Mouse (Mus musculus) neural tube, embryonic 15.5 days (tissue): Measurements from ENCODE around the gene Gm13723. TPM values are rescaled to one million over a fixed set of nuclear protein-coding genes. Genes with fewer than 3 reads are reported as not detected.

ENCODE experiments used
- ATAC-seq: fragments of 200-750 bp; cut with Nextera tagmentation; 2 replicates; pipeline ENCODE4 v1.8.0; 2017; ENCODE audit warnings: mild to moderate bottlenecking, moderate TSS enrichment, moderate library complexity; ENCODE audit not compliant: low FRiP score
- H3K27ac ChIP-seq: fragments of 300-500 bp; sonication (generic); replicated peaks from 2 replicates; pipeline ENCODE4 v1.5.1; 2015; ENCODE audit warnings: mild to moderate bottlenecking, inconsistent platforms
- H3K27me3 ChIP-seq: fragments of 300-500 bp; sonication (generic); replicated peaks from 2 replicates; pipeline ENCODE4 v1.6.1; 2015; ENCODE audit warnings: inconsistent platforms
- H3K36me3 ChIP-seq: fragments of 300-500 bp; sonication (generic); 2 replicates; pipeline ENCODE4 v1.6.1; 2015; ENCODE audit warnings: inconsistent platforms
- H3K4me1 ChIP-seq: fragments of 300-500 bp; sonication (generic); 2 replicates; pipeline ENCODE4 v1.6.1; 2015; ENCODE audit warnings: inconsistent platforms
- H3K4me2 ChIP-seq: fragments of 300-500 bp; sonication (generic); 2 replicates; pipeline ENCODE4 v1.6.1; 2015; ENCODE audit warnings: inconsistent platforms, mild to moderate bottlenecking, moderate library complexity
- H3K4me3 ChIP-seq: fragments of 300-500 bp; sonication (generic); replicated peaks from 2 replicates; pipeline ENCODE4 v1.5.1; 2015; ENCODE audit warnings: mild to moderate bottlenecking, inconsistent platforms
- H3K9ac ChIP-seq: fragments of 300-500 bp; sonication (generic); replicated peaks from 2 replicates; pipeline ENCODE4 v1.6.1; 2015; ENCODE audit warnings: mild to moderate bottlenecking, inconsistent platforms
- H3K9me3 ChIP-seq: fragments of 300-500 bp; sonication (generic); replicated peaks from 2 replicates; pipeline ENCODE4 v1.6.1; 2016; ENCODE audit warnings: inconsistent platforms
- WGBS: fragments of 180-500 bp; shearing (Covaris S2); methylation state at CpG from one replicate; pipeline ENCODE4 v1.1.7; 2015; ENCODE audit warnings: mixed read lengths; 5-methylcytosine and 5-hydroxymethylcytosine counted together
- polyA plus RNA-seq: library from polyadenylated mRNA; unstranded; fragments of >200 nt; fragmentation: Nextera tagmentation; extraction: Ambion mirVana; gene quantifications from 2 replicates; pipeline ENCODE4 v1.2.1, GENCODE M21; 2015

Gene Gm13723
- not detected in 2 replicates for polyA plus RNA-seq

DNA sequence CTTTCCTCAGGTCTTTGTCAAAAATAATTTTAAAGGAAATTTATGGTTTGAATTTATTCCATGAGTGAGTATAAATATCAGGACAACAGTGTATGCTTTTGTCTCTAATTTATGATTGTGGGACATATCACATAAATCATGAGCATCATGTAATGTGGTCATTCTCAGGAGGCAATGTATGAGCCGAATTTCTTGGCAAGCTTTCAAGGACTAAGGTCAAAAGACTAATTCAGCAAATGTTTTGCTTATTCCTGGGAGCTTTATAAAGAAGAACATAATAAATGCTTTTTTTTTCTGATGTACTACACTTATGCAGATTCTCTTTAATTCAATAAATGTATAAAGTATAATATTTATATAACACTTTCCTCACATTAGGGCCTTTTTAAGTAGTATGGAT is at the start of gene Gm13723:
Gene Gm13723 (minus strand): TSS at position 101 of the 400 bp plus-strand sequence.
- no peak within 1 kb of the TSS for H3K4me2 ChIP-seq
- WGBS: 53% methylated on average over 1 of the region's 1 CpGs
- no peaks in the 10 kb centered on the region for H3K27me3 ChIP-seq
- no peak for ATAC-seq
- H3K4me3 ChIP-seq: no peak within 1 kb of the TSS
- H3K36me3 ChIP-seq: no peaks in the 10 kb centered on the region
- no peaks in the 10 kb centered on the region for H3K4me1 ChIP-seq
- H3K9ac ChIP-seq: no peak within 1 kb of the TSS
- no peaks in the 10 kb centered on the region for H3K9me3 ChIP-seq
- no peak within 1 kb of the TSS for H3K27ac ChIP-seq

DNA sequence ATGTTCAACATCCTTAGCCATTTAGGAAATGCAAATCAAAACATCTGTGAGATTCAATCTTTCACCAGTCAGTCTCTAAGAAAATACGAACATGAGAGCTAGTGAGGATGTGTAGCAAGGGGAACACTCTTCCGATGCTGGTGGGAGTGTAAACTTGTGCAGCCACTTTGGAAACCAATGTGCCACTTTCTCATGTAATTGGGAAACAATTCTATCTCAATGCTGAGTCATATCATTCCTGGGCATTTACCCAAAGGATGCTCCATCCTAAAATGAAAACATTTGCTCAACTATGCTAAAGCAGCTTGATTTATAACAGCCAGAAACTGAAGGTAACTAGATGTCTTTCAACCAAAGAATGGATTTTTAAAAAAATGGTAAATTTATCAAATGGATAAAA is 31.0 kb upstream of the Gm13723 start:
- Histone ChIP-seq H3K27ac (no peak overlapping the region), H3K9me3 (no peaks in the 10 kb centered on the region), H3K9ac (no peak overlapping the region), H3K4me3 (no peak overlapping the region), H3K4me2 (no peak overlapping the region), H3K36me3 (no peaks in the 10 kb centered on the region), H3K4me1 (no peaks in the 10 kb centered on the region), H3K27me3 (no peaks in the 10 kb centered on the region)
- 95% methylated on average over 2 of the region's 2 CpGs for WGBS
- no peak for ATAC-seq

DNA sequence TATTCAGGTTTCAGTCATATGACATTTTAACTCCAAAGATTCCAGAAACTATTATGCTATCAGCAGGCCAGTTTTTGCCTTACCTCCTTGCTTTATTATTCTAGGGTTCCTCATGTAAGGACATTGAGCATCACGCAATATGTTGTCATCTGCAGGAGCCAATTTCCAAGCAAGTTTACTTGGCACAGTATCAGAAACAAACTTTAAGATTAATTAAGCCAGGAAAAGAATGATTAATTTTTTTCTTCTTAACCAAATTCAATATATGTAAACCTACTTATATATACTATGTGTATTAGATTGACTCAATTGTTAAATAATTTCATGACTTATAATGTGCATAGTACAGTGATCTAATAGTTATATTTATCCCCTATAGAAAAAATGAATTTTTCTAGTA is 17.5 kb upstream of the Gm13723 start, which contains the start of gene Olfr1097:
Gene Olfr1097 (minus strand): TSS at position 101 of the 400 bp plus-strand sequence.
- H3K27ac ChIP-seq: no peak within 1 kb of the TSS
- WGBS: 95% methylated on average over 1 of the region's 1 CpGs
- H3K4me2 ChIP-seq: no peak within 1 kb of the TSS
- no peak for ATAC-seq
- H3K36me3 ChIP-seq: no peaks in the 10 kb centered on the region
- no peaks in the 10 kb centered on the region for H3K4me1 ChIP-seq
- H3K4me3 ChIP-seq: no peak within 1 kb of the TSS
- H3K27me3 ChIP-seq: no peaks in the 10 kb centered on the region
- H3K9me3 ChIP-seq: no peaks in the 10 kb centered on the region
- no peak within 1 kb of the TSS for H3K9ac ChIP-seq

DNA sequence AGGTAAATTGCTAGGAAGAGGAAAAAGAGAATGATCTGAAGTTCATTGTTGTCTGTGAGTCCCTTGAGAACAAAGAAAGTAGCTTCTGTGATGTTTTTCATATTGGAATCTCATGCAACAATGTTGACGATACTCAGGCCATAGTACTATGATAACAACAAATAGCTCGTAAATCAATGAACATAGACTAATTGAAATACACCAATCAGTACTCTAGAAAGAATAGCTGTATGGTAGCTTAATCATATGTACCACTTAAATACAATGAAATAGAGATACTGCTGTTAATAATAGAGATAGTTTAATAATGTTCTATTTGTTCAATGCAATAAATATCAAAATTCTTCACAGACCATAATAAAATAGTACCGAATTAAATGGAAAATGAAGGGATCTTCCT is 23.0 kb downstream of the Gm13723 start, which contains the start of gene Olfr1095:
Gene Olfr1095 (minus strand): TSS at position 101 of the 400 bp plus-strand sequence.
- Histone ChIP-seq H3K4me3 (no peak within 1 kb of the TSS), H3K4me2 (no peak within 1 kb of the TSS), H3K27ac (no peak within 1 kb of the TSS), H3K36me3 (no peaks in the 10 kb centered on the region), H3K9ac (no peak within 1 kb of the TSS), H3K4me1 (no peaks in the 10 kb centered on the region), H3K9me3 (no peaks in the 10 kb centered on the region), H3K27me3 (no peaks in the 10 kb centered on the region)
- no peak for ATAC-seq
- WGBS: 91% methylated on average over 3 of the region's 3 CpGs

DNA sequence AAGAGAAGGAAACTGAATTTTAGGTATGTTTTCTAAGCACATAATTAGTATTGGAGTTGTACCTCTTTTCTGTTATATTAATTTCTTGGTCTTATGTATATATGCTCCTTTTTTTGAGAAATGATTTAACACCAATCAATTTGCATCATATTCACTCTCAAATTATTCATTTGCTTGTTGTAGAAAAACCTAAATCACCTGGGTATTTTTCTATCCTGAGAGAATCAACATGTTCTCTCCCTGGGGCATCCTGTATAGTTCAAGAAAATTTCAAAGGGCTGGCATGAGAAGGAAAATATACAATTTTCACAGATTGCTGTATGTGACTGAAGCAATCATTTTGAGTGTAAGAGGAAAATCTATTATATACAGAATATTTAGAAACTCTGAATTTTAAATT is 50.2 kb downstream of the Gm13723 start, which contains the start of gene Olfr1094:
Gene Olfr1094 (plus strand): TSS at position 301 of the 400 bp plus-strand sequence.
- Histone ChIP-seq H3K36me3 (no peaks in the 10 kb centered on the region), H3K9me3 (no peaks in the 10 kb centered on the region), H3K9ac (no peak within 1 kb of the TSS), H3K4me2 (no peak within 1 kb of the TSS), H3K4me1 (no peaks in the 10 kb centered on the region), H3K27me3 (no peaks in the 10 kb centered on the region), H3K4me3 (no peak within 1 kb of the TSS), H3K27ac (no peak within 1 kb of the TSS)
- no peak for ATAC-seq

Other genes starting within 250 kb of the Gm13723 start
- not detected in 2 replicates for gene Olfr1084, start 235.1 kb downstream of the Gm13723 start, polyA plus RNA-seq
- not detected in 2 replicates for gene Olfr1085, start 212.8 kb downstream of the Gm13723 start, polyA plus RNA-seq
- not detected in 2 replicates for gene Olfr1086, start 194.7 kb downstream of the Gm13723 start, polyA plus RNA-seq
- not detected in 2 replicates for gene Olfr1087, start 176.4 kb downstream of the Gm13723 start, polyA plus RNA-seq
- gene Olfr1089, start 141.1 kb downstream of the Gm13723 start, polyA plus RNA-seq: not detected in 2 replicates
- gene Olfr1090, start 115.8 kb downstream of the Gm13723 start, polyA plus RNA-seq: not detected in 2 replicates
- not detected in 2 replicates for gene Olfr1093, start 92.3 kb downstream of the Gm13723 start, polyA plus RNA-seq
- gene Olfr141, start 64.8 kb downstream of the Gm13723 start, polyA plus RNA-seq: not detected in 2 replicates
- gene Olfr1094, start 50.1 kb downstream of the Gm13723 start, polyA plus RNA-seq: not detected in 2 replicates
- gene Olfr1095, start 23.1 kb downstream of the Gm13723 start, polyA plus RNA-seq: not detected in 2 replicates
- not detected in 2 replicates for gene Olfr1097, start 17.4 kb upstream of the Gm13723 start, polyA plus RNA-seq
- gene Olfr1098, start 49.7 kb upstream of the Gm13723 start, polyA plus RNA-seq: not detected in 2 replicates
- not detected in 2 replicates for gene Olfr1099, start 85.9 kb upstream of the Gm13723 start, polyA plus RNA-seq
- gene Olfr1100, start 105.2 kb upstream of the Gm13723 start, polyA plus RNA-seq: not detected in 2 replicates
- gene Olfr1101, start 116.4 kb upstream of the Gm13723 start, polyA plus RNA-seq: not detected in 2 replicates
- not detected in 2 replicates for gene Olfr1102, start 123.6 kb upstream of the Gm13723 start, polyA plus RNA-seq
- not detected in 2 replicates for gene Olfr1104, start 152.3 kb upstream of the Gm13723 start, polyA plus RNA-seq
- not detected in 2 replicates for gene Olfr1105, start 161.7 kb upstream of the Gm13723 start, polyA plus RNA-seq
- not detected in 2 replicates for gene Olfr1106, start 177.5 kb upstream of the Gm13723 start, polyA plus RNA-seq
- gene Olfr1107, start 201.0 kb upstream of the Gm13723 start, polyA plus RNA-seq: not detected in 2 replicates
- not detected in 2 replicates for gene Olfr1109, start 221.2 kb upstream of the Gm13723 start, polyA plus RNA-seq
- gene Olfr259, start 239.8 kb upstream of the Gm13723 start, polyA plus RNA-seq: not detected in 2 replicates